Mouse (Mus musculus) midbrain, embryonic 11.5 days (tissue): ENCODE data around the gene Nrbf2. TPM values are rescaled to one million over a fixed set of nuclear protein-coding genes. Genes with fewer than 3 reads are reported as not detected.

Source experiments
- ATAC-seq: fragments of 200-750 bp; cut with Nextera tagmentation; 2 replicates; pipeline ENCODE4 v1.8.0; 2017; ENCODE audit warnings: moderate TSS enrichment, moderate library complexity; ENCODE audit not compliant: low FRiP score
- DNase-seq: peaks from one replicate; pipeline ENCODE4 v3.0.0; 2015; ENCODE audit warnings: low spot score; ENCODE audit errors: missing footprints
- H3K27ac ChIP-seq: fragments of 300-500 bp; sonication (generic); 2 replicates; pipeline ENCODE4 v1.5.1; 2014; ENCODE audit warnings: low read depth, low read length
- H3K27me3 ChIP-seq: fragments of 300-500 bp; sonication (generic); 2 replicates; pipeline ENCODE4 v1.6.1; 2014; ENCODE audit warnings: mild to moderate bottlenecking, low read length, moderate library complexity, mixed read lengths; ENCODE audit not compliant: control insufficient read depth, insufficient read depth
- H3K36me3 ChIP-seq: fragments of 300-500 bp; sonication (generic); 2 replicates; pipeline ENCODE4 v1.6.1; 2014; ENCODE audit warnings: mild to moderate bottlenecking, low read length, moderate library complexity, mixed read lengths; ENCODE audit not compliant: control insufficient read depth, insufficient read depth
- H3K4me1 ChIP-seq: fragments of 300-500 bp; sonication (generic); 2 replicates; pipeline ENCODE4 v1.6.1; 2014; ENCODE audit warnings: low read length; ENCODE audit not compliant: control insufficient read depth, insufficient read depth
- H3K4me2 ChIP-seq: fragments of 300-500 bp; sonication (generic); 2 replicates; pipeline ENCODE4 v1.6.1; 2014; ENCODE audit warnings: mild to moderate bottlenecking, moderate library complexity
- H3K4me3 ChIP-seq: fragments of 300-500 bp; sonication (generic); 2 replicates; pipeline ENCODE4 v1.5.1; 2014; ENCODE audit warnings: low read depth, low read length
- H3K9ac ChIP-seq: fragments of 300-500 bp; sonication (generic); 2 replicates; pipeline ENCODE4 v1.6.1; 2014; ENCODE audit warnings: low read length
- H3K9me3 ChIP-seq: fragments of 300-500 bp; sonication (generic); 2 replicates; pipeline ENCODE4 v1.6.1; 2016; ENCODE audit warnings: low read length; ENCODE audit not compliant: control insufficient read depth
- WGBS: fragments of 180-500 bp; shearing (Covaris S2); extraction: QIAGEN DNeasy Blood & Tissue Kit; methylation state at CpG from one replicate; pipeline ENCODE4 v1.1.7; 2014; 5-methylcytosine and 5-hydroxymethylcytosine counted together
- polyA plus RNA-seq: library from polyadenylated mRNA; unstranded; fragments of >200 nt; fragmentation: Nextera tagmentation; extraction: Ambion mirVana; gene quantifications from 2 replicates; pipeline ENCODE4 v1.2.1, GENCODE M21; 2014

Gene Nrbf2
- polyA plus RNA-seq, 1 experiment from 2014 or later, result 43.6 TPM

DNA sequence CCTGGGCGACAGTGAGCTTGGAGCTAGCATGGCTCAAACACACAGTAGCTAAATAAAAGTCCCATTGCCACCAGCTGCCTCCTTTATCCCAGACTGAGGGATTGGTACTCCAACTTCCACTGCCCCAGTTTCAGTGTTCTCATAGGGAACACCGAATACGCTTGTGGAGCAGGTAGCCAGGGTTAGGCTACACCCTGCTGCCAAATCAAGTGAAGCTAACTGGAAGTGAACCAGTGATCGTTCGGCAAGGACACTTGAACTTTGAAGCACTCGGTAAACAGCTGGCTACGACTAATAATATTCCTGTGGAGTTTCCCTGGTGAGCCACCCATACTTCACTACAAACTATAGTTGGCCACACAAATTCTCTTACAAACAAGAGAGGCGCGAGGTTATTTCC, 1.6 kb downstream of the Nrbf2 start:
- H3K27ac ChIP-seq, result no peak overlapping the region
- H3K9ac ChIP-seq, result no peak overlapping the region
- H3K27me3 ChIP-seq, result no peaks in the 10 kb centered on the region
- no peaks in the 10 kb centered on the region for H3K9me3 ChIP-seq
- DNase-seq (peak; percentile 49), ATAC-seq (no peak)
- WGBS, result 88% methylated on average over 9 of the region's 9 CpGs
- peaks cover 11% of the 10 kb centered on the region; the same call in 1 of the 2 replicates for H3K4me1 ChIP-seq
- H3K36me3 ChIP-seq, result no peaks in the 10 kb centered on the region
- no peak overlapping the region for H3K4me3 ChIP-seq
- peak overlapping the region; percentile 3; the same call in 1 of the 2 replicates for H3K4me2 ChIP-seq

DNA sequence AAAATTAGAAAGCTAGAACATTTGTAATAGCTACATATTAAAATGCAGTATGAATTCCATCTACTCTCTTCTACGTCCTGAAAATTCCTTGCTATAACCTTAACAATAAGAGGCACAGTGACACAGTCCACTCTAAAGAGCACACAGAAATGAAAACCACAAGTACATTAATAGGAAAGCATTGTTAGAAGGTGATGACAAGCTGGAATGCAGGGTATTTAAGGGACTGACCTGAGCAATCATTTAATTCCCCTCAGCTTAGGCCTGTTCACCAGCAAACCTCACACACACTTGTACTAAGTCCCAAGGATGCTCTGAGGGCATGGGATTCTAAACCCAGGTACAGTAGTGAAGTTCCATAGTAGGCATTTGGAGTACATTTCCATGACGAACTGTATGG, 2.6 kb downstream of the Nrbf2 start:
- no peaks in the 10 kb centered on the region for H3K27me3 ChIP-seq
- ATAC-seq, result no peak
- no peaks in the 10 kb centered on the region for H3K36me3 ChIP-seq
- H3K27ac ChIP-seq, result no peak overlapping the region
- no peak overlapping the region for H3K9ac ChIP-seq
- no peak for DNase-seq
- H3K9me3 ChIP-seq, result no peaks in the 10 kb centered on the region
- no peak overlapping the region for H3K4me3 ChIP-seq
- H3K4me1 ChIP-seq, result peaks cover 11% of the 10 kb centered on the region; the same call in 1 of the 2 replicates
- no peak overlapping the region for H3K4me2 ChIP-seq
- WGBS, result 84% methylated on average over 2 of the region's 2 CpGs

DNA sequence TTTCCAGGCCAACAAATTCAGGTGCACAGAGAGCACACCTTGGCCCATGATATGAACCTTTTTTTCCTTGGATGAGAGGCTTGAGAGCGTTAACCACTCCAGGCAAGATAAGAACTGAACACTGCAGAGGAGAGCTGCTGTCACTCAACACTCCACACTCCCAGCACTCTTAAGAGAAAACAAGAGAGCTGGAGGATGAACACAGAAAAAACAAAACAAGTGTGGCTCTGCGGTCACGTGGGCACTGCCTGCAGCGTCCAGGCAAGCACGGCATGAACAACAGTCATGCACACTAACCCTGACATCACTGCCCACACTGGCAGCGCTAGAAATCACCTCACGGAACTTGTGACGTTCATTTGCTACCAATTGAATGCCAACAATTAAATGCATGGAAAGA, 3.3 kb downstream of the Nrbf2 start:
- Histone ChIP-seq H3K9me3 (no peaks in the 10 kb centered on the region), H3K4me1 (peaks cover 11% of the 10 kb centered on the region; the same call in 1 of the 2 replicates), H3K4me3 (no peak overlapping the region), H3K27me3 (no peaks in the 10 kb centered on the region), H3K36me3 (no peaks in the 10 kb centered on the region), H3K9ac (no peak overlapping the region), H3K27ac (no peak overlapping the region), H3K4me2 (no peak overlapping the region)
- ATAC-seq, result no peak
- WGBS, result 79% methylated on average over 8 of the region's 8 CpGs
- no peak for DNase-seq

DNA sequence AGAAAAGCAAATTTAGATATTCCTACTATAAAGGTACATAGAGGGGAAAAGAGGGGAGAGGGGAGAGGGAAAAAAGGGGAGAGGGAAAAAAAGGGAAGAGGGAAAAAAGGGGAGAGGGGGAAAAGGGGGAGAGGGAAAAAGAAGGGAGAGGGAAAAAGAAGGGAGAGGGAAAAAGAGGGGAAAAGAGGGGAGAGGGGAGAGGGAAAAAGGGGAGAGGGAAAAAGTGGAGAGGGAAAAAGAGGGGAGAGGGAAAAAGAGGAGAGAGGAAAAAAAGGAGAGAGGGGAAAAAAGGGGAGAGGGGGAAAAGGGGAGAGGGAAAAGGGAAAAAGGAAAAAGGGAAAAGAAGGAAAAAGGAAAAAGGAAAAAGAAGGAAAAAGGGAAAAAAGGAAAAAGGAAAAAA, 9.2 kb downstream of the Nrbf2 start:
- Histone ChIP-seq H3K9ac (no peak overlapping the region), H3K9me3 (no peaks in the 10 kb centered on the region), H3K4me1 (no peaks in the 10 kb centered on the region), H3K4me2 (no peak overlapping the region), H3K27ac (no peak overlapping the region), H3K4me3 (no peak overlapping the region), H3K27me3 (no peaks in the 10 kb centered on the region), H3K36me3 (peaks cover 3% of the 10 kb centered on the region; the same call in 1 of the 2 replicates)
- DNase-seq (no peak), ATAC-seq (no peak)

DNA sequence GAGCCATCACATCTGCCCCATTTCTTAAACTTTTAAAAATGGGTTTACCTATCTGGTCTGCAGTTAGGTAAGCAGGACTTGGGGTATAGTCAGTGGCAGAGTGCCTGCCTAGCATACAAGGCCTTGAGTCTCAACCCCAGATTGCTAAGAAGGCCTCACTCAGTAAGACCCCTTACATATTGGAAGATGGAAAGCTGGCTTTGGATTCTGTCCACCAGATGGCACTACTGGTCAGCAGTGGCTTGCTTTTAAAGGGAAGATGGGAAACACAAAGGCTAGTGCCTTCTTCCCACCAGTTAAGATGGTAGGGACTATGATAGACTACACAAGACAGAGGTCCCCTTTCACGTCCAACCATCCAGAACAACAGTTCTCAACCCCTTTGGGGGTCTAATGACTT, 20.3 kb downstream of the Nrbf2 start:
- H3K27me3 ChIP-seq, result no peaks in the 10 kb centered on the region
- peak; percentile 92 for DNase-seq
- H3K9me3 ChIP-seq, result no peaks in the 10 kb centered on the region
- no peak overlapping the region for H3K9ac ChIP-seq
- WGBS, result 65% methylated on average over 1 of the region's 1 CpGs
- no peak overlapping the region for H3K27ac ChIP-seq
- no peak overlapping the region for H3K4me2 ChIP-seq
- ATAC-seq, result no peak
- H3K36me3 ChIP-seq, result peaks cover 5% of the 10 kb centered on the region; the same call in 1 of the 2 replicates
- H3K4me3 ChIP-seq, result no peak overlapping the region
- no peaks in the 10 kb centered on the region for H3K4me1 ChIP-seq

DNA sequence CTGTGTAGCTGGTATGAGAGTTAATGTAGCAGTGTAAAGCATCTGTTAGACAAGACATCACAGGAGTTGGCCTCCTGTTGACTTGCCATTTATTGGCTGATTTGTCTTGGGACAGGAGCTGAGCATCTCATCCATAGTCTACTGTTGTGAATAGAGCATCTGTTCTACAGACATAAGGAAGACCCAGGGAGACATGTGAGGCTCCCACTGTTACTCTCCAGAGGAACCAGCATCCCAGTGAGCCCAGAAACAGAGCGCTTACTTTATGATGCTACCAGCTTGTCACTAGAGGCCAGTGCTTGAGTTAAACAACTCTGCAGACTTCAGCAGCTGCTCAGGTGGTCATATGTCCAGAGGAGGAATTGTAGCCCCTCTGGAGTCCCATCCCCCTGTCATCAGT, 32.0 kb downstream of the Nrbf2 start:
- Histone ChIP-seq H3K9me3 (no peaks in the 10 kb centered on the region), H3K27ac (no peak overlapping the region), H3K4me2 (no peak overlapping the region), H3K36me3 (peaks cover 9% of the 10 kb centered on the region), H3K4me3 (no peak overlapping the region), H3K9ac (no peak overlapping the region), H3K4me1 (no peaks in the 10 kb centered on the region), H3K27me3 (no peaks in the 10 kb centered on the region)
- no peak for ATAC-seq
- no peak for DNase-seq
- WGBS, result 83% methylated on average over 1 of the region's 1 CpGs

DNA sequence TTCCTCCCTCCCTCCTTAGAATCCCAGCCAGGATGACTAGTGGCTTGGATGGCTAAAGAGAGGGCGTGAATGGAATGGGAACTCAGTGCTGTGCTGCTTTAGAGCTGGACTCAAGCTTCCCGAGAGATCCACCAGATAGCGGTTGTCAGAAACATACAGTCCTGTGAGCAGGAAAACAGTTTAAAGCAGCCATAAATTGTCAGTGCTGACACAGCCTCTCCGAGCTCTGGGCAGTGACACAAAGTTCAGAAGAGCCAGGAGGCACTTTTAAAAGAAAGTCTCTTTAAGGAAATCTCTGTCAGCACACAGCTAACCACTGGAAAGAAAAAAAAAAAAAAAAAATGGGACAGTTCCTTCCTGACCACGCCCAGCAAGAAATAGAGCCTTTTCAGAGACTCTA, 32.8 kb downstream of the Nrbf2 start:
- Histone ChIP-seq H3K27ac (no peak overlapping the region), H3K36me3 (peaks cover 9% of the 10 kb centered on the region), H3K4me3 (no peak overlapping the region), H3K9ac (no peak overlapping the region), H3K4me2 (no peak overlapping the region), H3K4me1 (no peaks in the 10 kb centered on the region), H3K9me3 (no peaks in the 10 kb centered on the region), H3K27me3 (no peaks in the 10 kb centered on the region)
- ATAC-seq, result no peak
- WGBS, result 94% methylated on average over 5 of the region's 5 CpGs
- DNase-seq, result no peak

DNA sequence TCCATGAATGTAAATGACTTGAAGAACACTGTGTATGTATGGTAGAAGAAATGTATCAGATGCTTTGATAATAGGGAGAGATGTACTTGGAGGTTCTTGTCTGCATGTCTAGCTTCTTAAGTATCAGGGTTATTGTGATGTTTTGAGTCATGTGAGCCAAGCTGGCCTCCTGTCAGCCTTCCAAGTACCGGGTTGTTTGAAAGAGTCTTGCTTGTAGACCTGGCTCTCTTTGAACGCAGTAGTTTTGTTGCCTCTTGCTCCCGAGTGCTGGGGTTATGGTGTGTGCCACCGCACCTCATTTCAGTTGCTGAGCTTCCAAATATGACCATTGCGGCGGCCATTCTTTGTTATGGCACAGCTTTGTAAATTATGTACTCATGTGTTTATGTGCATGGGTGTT, 34.3 kb downstream of the Nrbf2 start:
- H3K9ac ChIP-seq, result no peak overlapping the region
- DNase-seq (no peak), ATAC-seq (no peak)
- H3K9me3 ChIP-seq, result no peaks in the 10 kb centered on the region
- peaks cover 12% of the 10 kb centered on the region; the same call in 1 of the 2 replicates for H3K36me3 ChIP-seq
- no peak overlapping the region for H3K4me3 ChIP-seq
- no peaks in the 10 kb centered on the region for H3K4me1 ChIP-seq
- H3K27ac ChIP-seq, result no peak overlapping the region
- WGBS, result 96% methylated on average over 6 of the region's 6 CpGs
- H3K4me2 ChIP-seq, result no peak overlapping the region
- no peaks in the 10 kb centered on the region for H3K27me3 ChIP-seq

DNA sequence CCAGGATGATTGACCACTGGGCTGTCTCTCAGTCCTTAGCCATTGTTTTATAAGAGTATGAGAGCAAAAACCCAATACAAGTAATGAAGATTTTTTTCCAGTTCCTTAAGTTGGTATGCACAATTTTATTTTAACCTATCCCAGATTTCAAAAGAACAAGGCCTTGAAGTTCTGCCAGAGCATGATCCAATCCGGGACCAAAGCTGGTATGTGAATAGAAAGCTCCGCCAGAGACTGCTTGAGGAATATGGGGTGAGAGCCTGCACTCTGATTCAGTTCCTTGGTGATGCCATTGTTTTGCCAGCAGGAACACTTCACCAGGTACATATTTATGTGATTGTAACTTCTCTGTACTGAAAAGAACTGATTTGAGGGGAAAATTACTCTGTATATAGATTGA, 35.6 kb downstream of the Nrbf2 start:
- WGBS, result 77% methylated on average over 2 of the region's 2 CpGs
- Histone ChIP-seq H3K4me3 (no peak overlapping the region), H3K4me1 (no peaks in the 10 kb centered on the region), H3K9ac (no peak overlapping the region), H3K9me3 (no peaks in the 10 kb centered on the region), H3K4me2 (no peak overlapping the region), H3K27ac (no peak overlapping the region), H3K36me3 (peaks cover 16% of the 10 kb centered on the region; the same call in 1 of the 2 replicates), H3K27me3 (no peaks in the 10 kb centered on the region)
- DNase-seq (no peak), ATAC-seq (no peak)

DNA sequence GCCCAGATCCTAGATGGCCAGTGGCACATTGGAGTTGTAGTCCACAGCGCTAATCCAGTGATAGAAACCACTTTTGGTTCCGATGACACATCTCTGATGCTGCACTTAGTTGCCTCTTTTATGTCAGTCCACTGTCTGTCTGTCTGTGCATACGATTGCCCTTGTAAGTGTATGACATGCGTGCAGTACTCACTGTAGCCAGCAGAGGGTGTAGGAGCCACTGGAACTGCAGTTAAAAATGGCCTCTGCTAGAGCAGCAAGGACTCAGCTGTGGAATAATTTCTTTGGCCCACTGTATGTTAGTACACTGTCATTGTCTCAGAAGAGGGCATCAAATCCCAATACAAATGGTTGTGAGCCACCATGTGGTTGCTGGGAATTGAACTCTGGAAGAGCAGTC, 38.0 kb downstream of the Nrbf2 start:
- Histone ChIP-seq H3K4me1 (no peaks in the 10 kb centered on the region), H3K27ac (no peak overlapping the region), H3K27me3 (no peaks in the 10 kb centered on the region), H3K4me2 (no peak overlapping the region), H3K9me3 (no peaks in the 10 kb centered on the region), H3K9ac (no peak overlapping the region), H3K36me3 (peaks cover 16% of the 10 kb centered on the region; the same call in 1 of the 2 replicates), H3K4me3 (no peak overlapping the region)
- DNase-seq (peak; percentile 91), ATAC-seq (no peak)
- WGBS, result 93% methylated on average over 4 of the region's 4 CpGs
